Mouse (Mus musculus) spleen, embryonic (tissue): ENCODE data around the gene Wdr63.
"Not testable (repeated sequence)": the region's sequence is repeated elsewhere in the genome, so short reads cannot be mapped to it uniquely, and the experiment has no call there.

Source experiments
- CTCF ChIA-PET: fragments of 350-600 bp; sonication (Branson Sonifier 250); formaldehyde crosslinking; loops from one replicate; lab custom pipeline; 2022; lab: Charles Lee

The Wdr63 gene

DNA sequence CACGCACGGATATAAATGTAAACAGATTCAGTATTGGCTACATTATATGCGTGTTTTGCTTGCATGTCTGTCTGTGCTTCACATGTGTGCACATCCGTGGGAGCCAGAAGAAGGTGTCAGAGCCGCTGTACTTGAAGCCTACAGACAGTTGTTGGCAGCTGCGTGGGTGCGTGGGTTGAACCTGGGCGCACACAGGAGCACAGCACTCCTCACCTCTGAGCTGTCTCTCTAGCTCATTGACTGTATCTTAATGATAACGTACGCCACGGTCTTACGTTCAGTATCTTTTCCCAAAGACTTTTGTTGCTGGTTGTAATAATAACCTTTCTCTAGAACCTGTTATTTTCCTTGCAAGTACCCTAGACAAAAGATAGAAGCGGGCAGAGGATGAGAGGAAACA is 91.0 kb downstream of the Wdr63 start:
- CTCF ChIA-PET: no interaction called here

DNA sequence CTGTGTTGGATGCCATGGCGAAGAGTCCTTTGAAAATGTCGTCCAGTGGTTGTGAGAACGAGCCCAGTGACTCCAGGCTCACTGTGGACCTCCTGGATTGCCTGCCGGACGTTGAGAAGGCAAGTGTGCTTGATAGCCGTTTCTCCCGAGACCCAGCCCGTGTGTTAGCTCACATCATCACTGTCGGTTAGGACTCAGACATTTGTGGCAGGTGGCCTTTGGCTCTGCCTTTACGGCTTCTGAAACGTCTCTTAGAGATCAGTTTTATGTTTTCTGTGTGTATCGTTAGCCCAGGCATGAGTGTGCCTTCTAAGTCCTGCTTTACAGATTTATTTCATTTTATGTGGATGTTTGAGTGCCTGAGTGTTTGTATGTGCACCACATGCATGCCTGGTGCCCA is 93.6 kb downstream of the Wdr63 start:
- CTCF ChIA-PET: interaction anchor here (0.5 kb wide), 1 partner anchor 925 kb away, joined by 3 read pairs; no protein-coding TSS in a partner anchor

- CTCF ChIA-PET: interaction anchor here (0.5 kb wide), 1 partner anchor 926 kb away, joined by 3 read pairs; no protein-coding TSS in a partner anchor
Observed at GRCm38 (mm10) chr3:146013490-146013889, 94.4 kb downstream of the Wdr63 start.

DNA sequence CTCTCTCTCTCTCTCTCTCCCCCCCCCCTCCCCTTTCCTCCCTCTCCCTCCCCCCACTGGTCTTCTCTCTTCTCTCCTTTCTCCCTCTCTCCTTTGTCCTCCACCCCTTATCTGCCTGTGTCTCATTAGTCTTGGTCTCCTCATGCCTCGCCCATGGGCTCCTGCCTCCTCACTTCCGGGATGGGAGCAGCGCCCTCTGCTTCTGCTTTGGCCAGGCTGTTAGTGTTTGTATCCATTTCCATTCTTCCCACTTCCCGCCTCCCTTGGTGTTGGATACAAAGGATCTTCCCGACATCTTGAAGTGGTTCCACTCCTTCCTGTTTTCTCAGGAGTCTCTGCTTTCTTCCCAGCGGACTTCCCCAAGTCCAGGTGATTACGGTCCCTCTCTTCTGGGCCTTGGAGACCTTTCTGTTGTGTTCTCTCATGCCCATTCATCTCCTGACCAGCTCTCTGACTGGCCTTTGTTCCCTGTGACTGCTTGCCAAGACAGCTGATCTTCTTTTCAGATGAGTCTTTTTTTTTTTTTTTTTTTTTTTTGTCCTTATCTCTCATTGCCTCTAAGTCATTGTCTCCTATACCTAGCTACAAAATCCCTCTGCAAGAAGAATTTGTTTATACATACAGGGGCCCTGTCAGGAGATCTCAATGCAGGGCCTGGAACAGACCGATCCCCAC is 96.2 kb downstream of the Wdr63 start:
- CTCF ChIA-PET: no interaction called here

DNA sequence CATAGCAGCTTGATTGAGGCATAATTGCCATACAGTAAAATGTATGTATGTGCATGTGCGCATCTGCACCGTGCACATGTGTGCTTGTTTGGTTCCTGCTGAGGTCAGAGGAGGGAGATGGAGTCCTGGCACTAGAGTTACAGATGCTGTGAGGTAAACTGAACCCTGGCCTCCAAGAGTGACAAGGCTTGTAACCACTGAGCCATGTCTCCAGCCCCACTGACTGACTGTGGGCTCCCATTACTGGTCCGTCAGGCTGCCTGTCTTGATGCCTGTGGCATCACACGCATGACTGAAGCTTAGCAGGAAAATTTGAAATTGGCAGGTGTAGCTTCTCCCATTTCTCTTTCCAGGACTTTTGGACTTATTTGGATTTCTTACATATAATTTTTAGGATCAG is 97.2 kb downstream of the Wdr63 start:
- CTCF ChIA-PET: no interaction called here

DNA sequence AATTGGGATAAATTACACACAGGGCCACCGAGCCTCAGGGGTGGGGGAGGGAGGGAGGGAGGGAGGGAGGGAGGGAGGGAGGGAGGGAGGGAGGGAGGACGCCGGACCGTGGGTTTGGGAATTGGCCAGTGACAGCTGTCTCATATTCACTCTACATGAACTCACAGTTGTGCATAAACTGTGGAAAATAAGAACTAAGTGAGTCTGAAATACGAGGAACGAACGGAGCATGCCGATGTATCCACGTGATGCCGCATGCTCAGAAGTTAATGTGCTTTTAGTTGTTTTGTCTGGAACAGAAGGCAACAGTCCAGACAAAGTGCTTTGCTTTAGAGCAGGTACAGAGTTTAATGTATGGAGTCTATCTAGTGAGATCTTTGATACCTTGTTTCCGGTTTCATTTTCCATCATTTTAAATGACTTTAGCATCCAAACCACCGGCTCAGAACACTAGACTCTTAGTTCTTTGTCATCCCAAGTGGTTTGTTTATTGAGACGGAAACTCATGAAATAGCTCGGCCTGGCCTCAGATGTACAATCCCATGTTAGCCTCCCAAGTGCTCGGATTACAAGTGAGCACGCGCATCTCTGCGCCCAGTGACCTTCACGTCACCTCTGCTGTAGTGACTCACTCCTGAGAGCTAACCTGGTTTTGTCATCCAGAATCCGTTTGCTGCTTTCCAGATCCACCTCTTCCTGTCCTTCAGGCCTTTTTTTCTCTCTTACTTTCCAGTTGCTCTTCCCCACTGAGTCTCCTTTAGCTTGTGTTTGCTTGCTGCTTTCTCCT is 97.9 kb downstream of the Wdr63 start:
- CTCF ChIA-PET: no interaction called here

DNA sequence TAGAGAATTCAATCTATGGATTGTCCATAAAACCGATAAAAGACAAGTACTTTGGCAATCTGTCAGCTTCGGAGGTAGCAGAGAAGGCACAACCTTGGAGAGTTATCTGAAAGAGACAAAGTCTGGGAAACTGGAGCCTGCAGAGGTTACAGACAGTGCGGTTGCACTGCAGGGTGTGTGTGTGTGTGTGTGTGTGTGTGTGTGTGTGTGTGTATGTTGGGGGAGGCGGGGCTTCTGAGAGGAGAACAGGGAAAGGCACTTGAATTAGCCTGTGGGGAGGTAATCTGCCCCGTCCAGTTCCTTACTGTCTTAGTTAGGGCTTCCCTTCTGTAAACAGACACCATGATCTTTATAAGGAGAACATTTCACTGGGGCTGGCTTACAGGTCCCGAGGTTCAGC is 100.1 kb downstream of the Wdr63 start:
- CTCF ChIA-PET: no interaction called here

GRCm38 (mm10) chr3:146004347-146005051 is 103.4 kb downstream of the Wdr63 start:
- CTCF ChIA-PET: no interaction called here

- CTCF ChIA-PET: not testable (repeated sequence)
Observed at GRCm38 (mm10) chr3:145996539-145996938, 111.4 kb downstream of the Wdr63 start.

DNA sequence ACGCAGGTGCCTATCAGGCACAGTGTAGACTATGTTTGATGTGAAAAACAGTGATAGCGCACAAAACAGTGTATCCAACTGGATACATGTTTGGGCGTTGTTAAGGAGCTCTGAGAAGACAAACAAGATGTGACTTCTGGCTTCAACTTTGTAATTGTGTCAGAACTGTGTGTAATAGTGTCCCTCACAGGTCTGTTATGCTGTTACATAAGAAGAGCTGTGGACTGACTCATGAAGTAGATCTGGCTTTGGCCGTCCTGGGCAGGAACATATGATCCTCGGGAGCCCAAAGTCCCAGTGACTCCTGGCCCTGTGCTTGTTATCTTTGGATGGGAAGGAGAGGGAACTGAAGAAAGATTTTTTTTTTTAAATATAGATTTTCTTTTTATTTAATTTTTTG is 112.4 kb downstream of the Wdr63 start:
- CTCF ChIA-PET: interaction anchor here (0.7 kb wide), 1 partner anchor 64 kb away, joined by 3 read pairs; no protein-coding TSS in a partner anchor

GRCm38 (mm10) chr3:145993481-145994201 is 114.3 kb downstream of the Wdr63 start:
- CTCF ChIA-PET: no interaction called here

- CTCF ChIA-PET: no interaction called here
Observed at GRCm38 (mm10) chr3:145992796-145993195, 115.1 kb downstream of the Wdr63 start.

GRCm38 (mm10) chr3:145991976-145992730 is 115.8 kb downstream of the Wdr63 start:
- CTCF ChIA-PET: no interaction called here

- CTCF ChIA-PET: no interaction called here
Observed at GRCm38 (mm10) chr3:145991130-145991529, 116.8 kb downstream of the Wdr63 start.
